Mouse (Mus musculus): ENCODE results near the gene Auts2. TPM values are rescaled to one million over a fixed set of nuclear protein-coding genes. Genes with fewer than 3 reads are reported as not detected.

Auts2 gene
- polyA plus RNA-seq, 1 experiment from 2014 or later: 70.9 TPM

GRCm38 (mm10) chr5:132537475-132537874 lies 5.7 kb downstream of the Auts2 start:
- H3K36me3 ChIP-seq (replicated peaks): no peaks in the 10 kb centered on the region
- H3K4me1 ChIP-seq: peaks cover 44% of the 10 kb centered on the region
- no peak for ATAC-seq (replicated peaks)
- H3K27me3 ChIP-seq (replicated peaks): no peaks in the 10 kb centered on the region
- H3K4me3 ChIP-seq: no peak overlapping the region
- no peaks in the 10 kb centered on the region for H3K9me3 ChIP-seq
- WGBS: 85% methylated on average over 4 of the region's 4 CpGs
- H3K9ac ChIP-seq: no peak overlapping the region
- H3K4me2 ChIP-seq: no peak overlapping the region
- no peak overlapping the region for H3K27ac ChIP-seq

GRCm38 (mm10) chr5:132526395-132526794 lies 16.7 kb downstream of the Auts2 start:
- Histone ChIP-seq H3K27me3 (replicated peaks) (no peaks in the 10 kb centered on the region), H3K27ac (no peak overlapping the region), H3K9me3 (no peaks in the 10 kb centered on the region), H3K4me3 (no peak overlapping the region), H3K9ac (no peak overlapping the region), H3K4me1 (peaks cover 63% of the 10 kb centered on the region), H3K36me3 (replicated peaks) (no peaks in the 10 kb centered on the region), H3K4me2 (no peak overlapping the region)
- ATAC-seq (replicated peaks): no peak
- 23% methylated on average over 3 of the region's 3 CpGs for WGBS

- Histone ChIP-seq H3K4me3 (no peak overlapping the region), H3K36me3 (replicated peaks) (no peaks in the 10 kb centered on the region), H3K4me1 (peaks cover 64% of the 10 kb centered on the region), H3K4me2 (no peak overlapping the region), H3K9ac (no peak overlapping the region), H3K27me3 (replicated peaks) (no peaks in the 10 kb centered on the region), H3K9me3 (no peaks in the 10 kb centered on the region), H3K27ac (no peak overlapping the region)
- 23% methylated on average over 12 of the region's 12 CpGs for WGBS
- no peak for ATAC-seq (replicated peaks)
These were observed 21.7 kb downstream of the Auts2 start for GRCm38 (mm10) chr5:132521358-132521873.

- no peaks in the 10 kb centered on the region for H3K36me3 ChIP-seq (replicated peaks)
- H3K9ac ChIP-seq: no peak overlapping the region
- peaks cover 60% of the 10 kb centered on the region for H3K4me1 ChIP-seq
- no peak overlapping the region for H3K27ac ChIP-seq
- H3K27me3 ChIP-seq (replicated peaks): no peaks in the 10 kb centered on the region; the same call in 1 of the 2 replicates
- no peak overlapping the region for H3K4me2 ChIP-seq
- no peak overlapping the region for H3K4me3 ChIP-seq
- WGBS: 36% methylated on average over 6 of the region's 6 CpGs
- no peak for ATAC-seq (replicated peaks)
- no peaks in the 10 kb centered on the region for H3K9me3 ChIP-seq
These were observed 25.3 kb downstream of the Auts2 start for GRCm38 (mm10) chr5:132517879-132518278.

GRCm38 (mm10) chr5:132514521-132514920 lies 28.6 kb downstream of the Auts2 start:
- no peak for ATAC-seq (replicated peaks)
- WGBS: 88% methylated on average over 6 of the region's 6 CpGs
- Histone ChIP-seq H3K4me2 (no peak overlapping the region), H3K36me3 (replicated peaks) (no peaks in the 10 kb centered on the region), H3K4me1 (peaks cover 43% of the 10 kb centered on the region), H3K4me3 (no peak overlapping the region), H3K9me3 (no peaks in the 10 kb centered on the region), H3K27ac (no peak overlapping the region), H3K9ac (no peak overlapping the region), H3K27me3 (replicated peaks) (no peaks in the 10 kb centered on the region; the same call in 1 of the 2 replicates)

- no peak overlapping the region for H3K4me3 ChIP-seq
- H3K9me3 ChIP-seq: no peaks in the 10 kb centered on the region
- H3K4me2 ChIP-seq: no peak overlapping the region
- WGBS: 41% methylated on average over 7 of the region's 7 CpGs
- no peaks in the 10 kb centered on the region; the same call in 1 of the 2 replicates for H3K27me3 ChIP-seq (replicated peaks)
- no peak for ATAC-seq (replicated peaks)
- no peaks in the 10 kb centered on the region for H3K36me3 ChIP-seq (replicated peaks)
- H3K27ac ChIP-seq: no peak overlapping the region
- peaks cover 44% of the 10 kb centered on the region for H3K4me1 ChIP-seq
- H3K9ac ChIP-seq: no peak overlapping the region
These were observed 29.9 kb downstream of the Auts2 start for GRCm38 (mm10) chr5:132513206-132513605.

- H3K27ac ChIP-seq: no peak overlapping the region
- no peaks in the 10 kb centered on the region for H3K36me3 ChIP-seq (replicated peaks)
- no peak overlapping the region for H3K4me3 ChIP-seq
- ATAC-seq (replicated peaks): no peak
- H3K4me1 ChIP-seq: peaks cover 27% of the 10 kb centered on the region
- WGBS: 14% methylated on average over 9 of the region's 9 CpGs
- H3K27me3 ChIP-seq (replicated peaks): no peaks in the 10 kb centered on the region
- no peaks in the 10 kb centered on the region for H3K9me3 ChIP-seq
- H3K4me2 ChIP-seq: peak overlapping the region; percentile 7; the same call in 1 of the 2 replicates
- no peak overlapping the region for H3K9ac ChIP-seq
These were observed 33.7 kb downstream of the Auts2 start for GRCm38 (mm10) chr5:132509464-132509885.

- no peak overlapping the region for H3K27ac ChIP-seq
- H3K36me3 ChIP-seq (replicated peaks): no peaks in the 10 kb centered on the region
- no peak for ATAC-seq (replicated peaks)
- no peaks in the 10 kb centered on the region for H3K27me3 ChIP-seq (replicated peaks)
- no peaks in the 10 kb centered on the region for H3K9me3 ChIP-seq
- H3K4me3 ChIP-seq: no peak overlapping the region
- WGBS: 96% methylated on average over 1 of the region's 1 CpGs
- no peak overlapping the region for H3K9ac ChIP-seq
- H3K4me1 ChIP-seq: peaks cover 31% of the 10 kb centered on the region
- no peak overlapping the region for H3K4me2 ChIP-seq
These were observed 38.3 kb downstream of the Auts2 start for GRCm38 (mm10) chr5:132504893-132505292.

- WGBS: 96% methylated on average over 2 of the region's 2 CpGs
- ATAC-seq (replicated peaks): no peak
These were observed 39.7 kb downstream of the Auts2 start for GRCm38 (mm10) chr5:132503431-132503830.

GRCm38 (mm10) chr5:132502036-132502435 lies 41.1 kb downstream of the Auts2 start:
- H3K4me1 ChIP-seq: peaks cover 18% of the 10 kb centered on the region
- no peak overlapping the region for H3K4me2 ChIP-seq
- WGBS: 25% methylated on average over 5 of the region's 5 CpGs
- no peak overlapping the region for H3K4me3 ChIP-seq
- H3K27me3 ChIP-seq (replicated peaks): no peaks in the 10 kb centered on the region
- no peak overlapping the region for H3K9ac ChIP-seq
- ATAC-seq (replicated peaks): no peak
- H3K36me3 ChIP-seq (replicated peaks): no peaks in the 10 kb centered on the region
- no peak overlapping the region for H3K27ac ChIP-seq
- H3K9me3 ChIP-seq: no peaks in the 10 kb centered on the region

More at GRCm38 (mm10) chr5:132503431-132503830, 39.7 kb downstream of the Auts2 start:
- H3K27me3 ChIP-seq (replicated peaks): no peaks in the 10 kb centered on the region
- H3K9me3 ChIP-seq: no peaks in the 10 kb centered on the region
- H3K4me1 ChIP-seq: peaks cover 21% of the 10 kb centered on the region
- H3K27ac ChIP-seq: no peak overlapping the region
- H3K9ac ChIP-seq: no peak overlapping the region
- no peak overlapping the region for H3K4me2 ChIP-seq
- H3K4me3 ChIP-seq: no peak overlapping the region
- no peaks in the 10 kb centered on the region for H3K36me3 ChIP-seq (replicated peaks)

- 7% methylated on average over 3 of the region's 3 CpGs for WGBS
- no peaks in the 10 kb centered on the region for H3K36me3 ChIP-seq (replicated peaks)
- H3K4me2 ChIP-seq: no peak overlapping the region
- peaks cover 18% of the 10 kb centered on the region for H3K4me1 ChIP-seq
- ATAC-seq (replicated peaks): no peak
- H3K27ac ChIP-seq: no peak overlapping the region
- H3K9ac ChIP-seq: no peak overlapping the region
- no peak overlapping the region for H3K4me3 ChIP-seq
- H3K27me3 ChIP-seq (replicated peaks): no peaks in the 10 kb centered on the region
- H3K9me3 ChIP-seq: no peaks in the 10 kb centered on the region
These were observed 42.3 kb downstream of the Auts2 start for GRCm38 (mm10) chr5:132500817-132501231.

- ATAC-seq (replicated peaks): no peak
- Histone ChIP-seq H3K27ac (no peak overlapping the region), H3K36me3 (replicated peaks) (no peaks in the 10 kb centered on the region), H3K4me2 (no peak overlapping the region), H3K4me3 (no peak overlapping the region), H3K9me3 (no peaks in the 10 kb centered on the region), H3K27me3 (replicated peaks) (no peaks in the 10 kb centered on the region), H3K4me1 (peaks cover 18% of the 10 kb centered on the region), H3K9ac (no peak overlapping the region)
- WGBS: 73% methylated on average over 2 of the region's 2 CpGs
These were observed 44.2 kb downstream of the Auts2 start for GRCm38 (mm10) chr5:132498896-132499295.

- Histone ChIP-seq H3K27ac (no peak overlapping the region), H3K9me3 (no peaks in the 10 kb centered on the region), H3K4me3 (no peak overlapping the region), H3K4me1 (peaks cover 18% of the 10 kb centered on the region), H3K4me2 (no peak overlapping the region), H3K36me3 (replicated peaks) (no peaks in the 10 kb centered on the region), H3K27me3 (replicated peaks) (no peaks in the 10 kb centered on the region), H3K9ac (no peak overlapping the region)
- 78% methylated on average over 5 of the region's 5 CpGs for WGBS
- ATAC-seq (replicated peaks): no peak
These were observed 45.1 kb downstream of the Auts2 start for GRCm38 (mm10) chr5:132498045-132498444.
